Comparison of ENCODE assay signal across 18 mouse cellular contexts in the genomic region with DNA sequence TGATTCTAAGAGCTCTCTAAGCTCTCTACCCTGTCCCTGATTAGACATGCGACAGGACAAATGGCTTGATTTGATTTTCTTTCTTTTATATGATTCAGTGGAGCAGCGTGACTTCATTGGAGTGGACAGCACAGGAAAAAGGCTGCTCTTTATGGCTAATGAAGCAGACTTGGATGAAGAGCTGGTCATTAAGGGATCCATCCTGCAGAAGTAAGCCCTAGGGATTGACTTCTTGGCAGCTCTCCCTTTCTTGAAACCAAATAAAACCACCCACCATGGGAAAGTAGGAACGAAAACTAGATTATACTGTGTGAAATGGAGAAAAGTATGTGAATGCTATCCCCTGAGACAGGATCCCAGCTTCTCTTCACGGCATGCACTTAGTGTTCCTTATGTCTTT. TPM values are rescaled to one million over a fixed set of nuclear protein-coding genes. Genes with fewer than 3 reads are reported as not detected.
DNase-seq lines count a peak whose midpoint lies in the region; ATAC-seq lines count a peak whose summit lies in the region.
"Had no signal": no experiment of that assay in that cellular context is flagged by ENCODE, and none has a peak within 500 bp of the region (broad histone marks: within the 10 kb centered on the region; RNA-seq: fewer than 3 reads in every experiment).

No protein-coding gene starts in this region.

- H3K9me3 ChIP-seq in forebrain, embryonic 13.5 days (replicated peaks) = no peaks in the 10 kb centered on the region
- H3K9me3 ChIP-seq in forebrain, embryonic 16.5 days (ENCODE audit: control insufficient read depth, low read length) = no peaks in the 10 kb centered on the region
- no peaks in the 10 kb centered on the region for H3K9me3 ChIP-seq in limb, embryonic 13.5 days
- H3K9me3 ChIP-seq in limb, embryonic 10.5 days (replicated peaks) = no peaks in the 10 kb centered on the region
- H3K9me3 ChIP-seq: embryonic facial prominence, embryonic 13.5 days; G1E; lung, embryonic 15.5 days; midbrain, embryonic 10.5 days; neural tube, embryonic 12.5 days had no signal

- ATAC-seq in forebrain, embryonic 13.5 days = no peak
- ATAC-seq in forebrain, embryonic 16.5 days = no peak
- peak; percentile 44; the same call in 1 of the 2 replicates for ATAC-seq in limb, embryonic 13.5 days (ENCODE audit: low FRiP score, low read depth)
- ATAC-seq: forebrain, embryonic 14.5 days had no signal

- peak overlapping the region; percentile 25; the same call in 1 of the 2 replicates for H3K27ac ChIP-seq in forebrain, embryonic 13.5 days
- H3K27ac ChIP-seq in forebrain, embryonic 16.5 days (ENCODE audit: low read length) = no peak overlapping the region
- no peak overlapping the region for H3K27ac ChIP-seq in limb, embryonic 13.5 days
- H3K27ac ChIP-seq in limb, embryonic 10.5 days = no peak overlapping the region
- H3K27ac ChIP-seq: embryonic facial prominence, embryonic 13.5 days; lung, embryonic 15.5 days; midbrain, embryonic 10.5 days; neural tube, embryonic 12.5 days had no signal

- no peak overlapping the region for H3K4me2 ChIP-seq in forebrain, embryonic 13.5 days
- no peak overlapping the region for H3K4me2 ChIP-seq in forebrain, embryonic 16.5 days (ENCODE audit: low read length)
- no peak overlapping the region for H3K4me2 ChIP-seq in limb, embryonic 13.5 days (replicated peaks)
- H3K4me2 ChIP-seq: embryonic facial prominence, embryonic 13.5 days; lung, embryonic 15.5 days; neural tube, embryonic 12.5 days had no signal

- H3K27me3 ChIP-seq in forebrain, embryonic 13.5 days = no peaks in the 10 kb centered on the region
- no peaks in the 10 kb centered on the region for H3K27me3 ChIP-seq in forebrain, embryonic 16.5 days (replicated peaks; ENCODE audit: control insufficient read depth, insufficient read depth, low read length)
- no peaks in the 10 kb centered on the region for H3K27me3 ChIP-seq in limb, embryonic 13.5 days
- no peaks in the 10 kb centered on the region for H3K27me3 ChIP-seq in limb, embryonic 10.5 days (ENCODE audit: low read depth, poor library complexity, severe bottlenecking)
- H3K27me3 ChIP-seq: embryonic facial prominence, embryonic 13.5 days; lung, embryonic 15.5 days; neural tube, embryonic 12.5 days had no signal

- 80% methylated on average over 4 of the region's 4 CpGs for WGBS in forebrain, embryonic 13.5 days
- WGBS in forebrain, embryonic 16.5 days = 79% methylated on average over 4 of the region's 4 CpGs
- 83% methylated on average over 4 of the region's 4 CpGs for WGBS in limb, embryonic 13.5 days
- WGBS in limb, embryonic 10.5 days = 93% methylated on average over 4 of the region's 4 CpGs

- H3K4me3 ChIP-seq in forebrain, embryonic 13.5 days = no peak overlapping the region
- no peak overlapping the region for H3K4me3 ChIP-seq in forebrain, embryonic 16.5 days (replicated peaks; ENCODE audit: low read length)
- no peak overlapping the region for H3K4me3 ChIP-seq in limb, embryonic 13.5 days
- H3K4me3 ChIP-seq in limb, embryonic 10.5 days = no peak overlapping the region
- H3K4me3 ChIP-seq: embryonic facial prominence, embryonic 13.5 days; lung, embryonic 15.5 days; midbrain, embryonic 10.5 days; neural tube, embryonic 12.5 days had no signal

- DNase-seq in limb, embryonic 10.5 days (ENCODE audit: low spot score) = no peak
- peak; percentile 27 for DNase-seq in gastrocnemius, postnatal 25 days
- DNase-seq in skeletal muscle tissue, adult 2 months (ENCODE audit: low read depth, low spot score) = peak; percentile 60
- no peak for DNase-seq in right cerebral cortex, postnatal 10 days (ENCODE audit: low spot score in 2 of 2)
- no peak for DNase-seq in right cerebral cortex, postnatal 25 days
- DNase-seq: cerebellum, adult 9-11 months; kidney, adult 18-20 months; layer of hippocampus, adult 9-11 months; right cerebral cortex, postnatal 14 days had no signal

- no peak overlapping the region for H3K9ac ChIP-seq in forebrain, embryonic 13.5 days
- no peak overlapping the region for H3K9ac ChIP-seq in forebrain, embryonic 16.5 days (replicated peaks; ENCODE audit: low read depth, low read length)
- no peak overlapping the region for H3K9ac ChIP-seq in limb, embryonic 13.5 days
- H3K9ac ChIP-seq: embryonic facial prominence, embryonic 13.5 days; lung, embryonic 15.5 days; neural tube, embryonic 12.5 days had no signal

- no peaks in the 10 kb centered on the region for H3K4me1 ChIP-seq in forebrain, embryonic 13.5 days
- H3K4me1 ChIP-seq in forebrain, embryonic 16.5 days (replicated peaks; ENCODE audit: control insufficient read depth, insufficient read depth, low read length) = 0 out of 2 replicates have a peak, but pooled peaks cover 3% of the 10 kb centered on the region
- H3K4me1 ChIP-seq in limb, embryonic 13.5 days = no peaks in the 10 kb centered on the region
- H3K4me1 ChIP-seq in limb, embryonic 10.5 days = no peaks in the 10 kb centered on the region
- H3K4me1 ChIP-seq: embryonic facial prominence, embryonic 13.5 days; lung, embryonic 15.5 days; neural tube, embryonic 12.5 days had no signal

- H3K36me3 ChIP-seq in forebrain, embryonic 13.5 days (ENCODE audit: poor library complexity, severe bottlenecking) = peaks cover 14% of the 10 kb centered on the region
- no peaks in the 10 kb centered on the region for H3K36me3 ChIP-seq in forebrain, embryonic 16.5 days (ENCODE audit: control insufficient read depth, insufficient read depth)
- peaks cover 23% of the 10 kb centered on the region for H3K36me3 ChIP-seq in limb, embryonic 13.5 days
- H3K36me3 ChIP-seq in limb, embryonic 10.5 days = peaks cover 57% of the 10 kb centered on the region

RNA-seq across cellular contexts. Expression of a gene that starts 33.4 kb away (rescaled TPM):
- polyA plus RNA-seq in forebrain, embryonic 13.5 days (2015; fragmentation: Nextera tagmentation; extraction: Ambion mirVana) = 42.5 and 45.7 TPM in 2 replicates
- 42.1 and 42.2 TPM in 2 replicates for polyA plus RNA-seq in forebrain, embryonic 16.5 days (2015; fragmentation: Nextera tagmentation; extraction: Ambion mirVana)
- polyA plus RNA-seq in limb, embryonic 13.5 days (2015; fragmentation: Nextera tagmentation; extraction: Ambion mirVana) = 47.0 and 49.9 TPM in 2 replicates
- polyA plus RNA-seq in limb, embryonic 10.5 days (2016; fragmentation: Nextera tagmentation; extraction: Ambion mirVana) = 63.3 and 74.0 TPM in 2 replicates
- total RNA-seq in gastrocnemius, postnatal 25 days (2021) = 10 to 100 TPM; 17.6 to 18.4 TPM

RNA-seq across cellular contexts. Expression of a gene that starts 43.2 kb away (rescaled TPM):
- 4.0 and 5.8 TPM in 2 replicates for polyA plus RNA-seq in forebrain, embryonic 13.5 days (2015; fragmentation: Nextera tagmentation; extraction: Ambion mirVana)
- polyA plus RNA-seq in forebrain, embryonic 16.5 days (2015; fragmentation: Nextera tagmentation; extraction: Ambion mirVana) = 2.9 and 5.5 TPM in 2 replicates
- 7.9 and 9.4 TPM in 2 replicates for polyA plus RNA-seq in limb, embryonic 13.5 days (2015; fragmentation: Nextera tagmentation; extraction: Ambion mirVana)
- polyA plus RNA-seq in limb, embryonic 10.5 days (2016; fragmentation: Nextera tagmentation; extraction: Ambion mirVana) = 8.4 and 9.0 TPM in 2 replicates
- total RNA-seq in gastrocnemius, postnatal 25 days (2021) = 1 to 10 TPM; 1.5 to 1.8 TPM
- polyA plus RNA-seq: G1E had no signal

RNA-seq across cellular contexts. Expression of a gene that starts 57.5 kb away (rescaled TPM):
- 17.4 and 17.9 TPM in 2 replicates for polyA plus RNA-seq in forebrain, embryonic 13.5 days (2015; fragmentation: Nextera tagmentation; extraction: Ambion mirVana)
- polyA plus RNA-seq in forebrain, embryonic 16.5 days (2015; fragmentation: Nextera tagmentation; extraction: Ambion mirVana) = 27.4 and 27.7 TPM in 2 replicates
- polyA plus RNA-seq in limb, embryonic 13.5 days (2015; fragmentation: Nextera tagmentation; extraction: Ambion mirVana) = 10.2 and 10.3 TPM in 2 replicates
- polyA plus RNA-seq in limb, embryonic 10.5 days (2016; fragmentation: Nextera tagmentation; extraction: Ambion mirVana) = 7.9 and 9.6 TPM in 2 replicates
- 10 to 100 TPM; 13.1 to 14.7 TPM for total RNA-seq in gastrocnemius, postnatal 25 days (2021)

RNA-seq across cellular contexts. Expression of a gene that starts 58.4 kb away (rescaled TPM):
- 81.6 and 88.2 TPM in 2 replicates for polyA plus RNA-seq in forebrain, embryonic 13.5 days (2015; fragmentation: Nextera tagmentation; extraction: Ambion mirVana)
- polyA plus RNA-seq in forebrain, embryonic 16.5 days (2015; fragmentation: Nextera tagmentation; extraction: Ambion mirVana) = 59.1 and 63.4 TPM in 2 replicates
- 99.5 and 111 TPM in 2 replicates for polyA plus RNA-seq in limb, embryonic 13.5 days (2015; fragmentation: Nextera tagmentation; extraction: Ambion mirVana)
- 121 and 129 TPM in 2 replicates for polyA plus RNA-seq in limb, embryonic 10.5 days (2016; fragmentation: Nextera tagmentation; extraction: Ambion mirVana)
- total RNA-seq in gastrocnemius, postnatal 25 days (2021) = 10 to 100 TPM; 59.0 to 59.9 TPM

Comparison
In these comparisons a context has a peak if more than half of its experiments do, and no peak if none do; other contexts are left out.
1. DNase-seq: peak in gastrocnemius, postnatal 25 days (single experiment) and skeletal muscle tissue, adult 2 months (single experiment); none in limb, embryonic 10.5 days (single experiment), right cerebral cortex, postnatal 10 days (0 of 2) and right cerebral cortex, postnatal 25 days (single experiment).